Mouse (Mus musculus): ENCODE measurements around the gene Cdca3.
"Not testable (repeated sequence)": the region's sequence is repeated elsewhere in the genome, so short reads cannot be mapped to it uniquely, and the experiment has no call there.

The Cdca3 gene

GRCm38 (mm10) chr6:124829799-124830700, 703 bp downstream of the Cdca3 start:
- peak; percentile 79 for DNase-seq (ENCODE audit: extremely low read depth, insufficient read length, low spot score)

- DNase-seq (ENCODE audit: extremely low read depth, insufficient read length, low spot score), result not testable (repeated sequence)
Measured at GRCm38 (mm10) chr6:124831199-124831598, 1.9 kb downstream of the Cdca3 start.

GRCm38 (mm10) chr6:124831649-124832048, 2.3 kb downstream of the Cdca3 start:
- DNase-seq (ENCODE audit: extremely low read depth, insufficient read length, low spot score), result no peak

GRCm38 (mm10) chr6:124834512-124835081, 5.2 kb downstream of the Cdca3 start:
- no peak for DNase-seq (ENCODE audit: extremely low read depth, insufficient read length, low spot score)

GRCm38 (mm10) chr6:124835531-124835930, 6.2 kb downstream of the Cdca3 start:
- no peak for DNase-seq (ENCODE audit: extremely low read depth, insufficient read length, low spot score)

- DNase-seq (ENCODE audit: extremely low read depth, insufficient read length, low spot score), result no peak
Measured at GRCm38 (mm10) chr6:124836411-124836810, 7.1 kb downstream of the Cdca3 start.

- no peak for DNase-seq (ENCODE audit: extremely low read depth, insufficient read length, low spot score)
Measured at GRCm38 (mm10) chr6:124839805-124840204, 10.5 kb downstream of the Cdca3 start.

GRCm38 (mm10) chr6:124840241-124841167, 11.2 kb downstream of the Cdca3 start, which contains the start of gene Gnb3:
Gnb3 (minus strand) TSS chr6:124840275.
- no peak for DNase-seq (ENCODE audit: extremely low read depth, insufficient read length, low spot score)

- peak; percentile 43 for DNase-seq (ENCODE audit: extremely low read depth, insufficient read length, low spot score)
Measured at GRCm38 (mm10) chr6:124847305-124847704, 18.0 kb downstream of the Cdca3 start.

GRCm38 (mm10) chr6:124850535-124850934, 21.2 kb downstream of the Cdca3 start:
- DNase-seq (ENCODE audit: extremely low read depth, insufficient read length, low spot score), result no peak

GRCm38 (mm10) chr6:124854647-124855046, 25.3 kb downstream of the Cdca3 start:
- DNase-seq (ENCODE audit: extremely low read depth, insufficient read length, low spot score), result no peak

- no peak for DNase-seq (ENCODE audit: extremely low read depth, insufficient read length, low spot score)
Measured at GRCm38 (mm10) chr6:124856321-124856720, 27.0 kb downstream of the Cdca3 start.

GRCm38 (mm10) chr6:124856916-124857839, 27.8 kb downstream of the Cdca3 start, which contains the start of gene P3h3:
P3h3 (minus strand) TSS chr6:124857752.
- DNase-seq (ENCODE audit: extremely low read depth, insufficient read length, low spot score), result peak; percentile 75

GRCm38 (mm10) chr6:124857840-124858530, 28.6 kb downstream of the Cdca3 start:
- DNase-seq (ENCODE audit: extremely low read depth, insufficient read length, low spot score), result no peak

- DNase-seq (ENCODE audit: extremely low read depth, insufficient read length, low spot score), result no peak
Measured at GRCm38 (mm10) chr6:124858561-124859318, 29.4 kb downstream of the Cdca3 start.

GRCm38 (mm10) chr6:124859725-124860124, 30.4 kb downstream of the Cdca3 start:
- DNase-seq (ENCODE audit: extremely low read depth, insufficient read length, low spot score), result peak; percentile 68

GRCm38 (mm10) chr6:124860511-124860910, 31.2 kb downstream of the Cdca3 start:
- DNase-seq (ENCODE audit: extremely low read depth, insufficient read length, low spot score), result no peak

GRCm38 (mm10) chr6:124861266-124861665, 31.9 kb downstream of the Cdca3 start:
- no peak for DNase-seq (ENCODE audit: extremely low read depth, insufficient read length, low spot score)

Measured in 3134 (cell line).